Mouse (Mus musculus) left cerebral cortex, adult 8-10 months (tissue): ENCODE results near the gene Chl1. TPM values are rescaled to one million over a fixed set of nuclear protein-coding genes. Genes with fewer than 3 reads are reported as not detected.

ENCODE experiments used
- DNase-seq, 2 experiments: peaks; one replicate each; pipeline ENCODE4 v3.0.0; 2022; ENCODE audit warnings: low spot score in 2 of 2
- total RNA-seq, 4 experiments: library from RNA; stranded (reverse); gene quantifications; 2 replicates each; pipeline ENCODE4 v1.2.4; 2022

The Chl1 gene
- total RNA-seq, 4 experiments from 2014 or later = 99.5 to 125 (median 113) TPM

DNA sequence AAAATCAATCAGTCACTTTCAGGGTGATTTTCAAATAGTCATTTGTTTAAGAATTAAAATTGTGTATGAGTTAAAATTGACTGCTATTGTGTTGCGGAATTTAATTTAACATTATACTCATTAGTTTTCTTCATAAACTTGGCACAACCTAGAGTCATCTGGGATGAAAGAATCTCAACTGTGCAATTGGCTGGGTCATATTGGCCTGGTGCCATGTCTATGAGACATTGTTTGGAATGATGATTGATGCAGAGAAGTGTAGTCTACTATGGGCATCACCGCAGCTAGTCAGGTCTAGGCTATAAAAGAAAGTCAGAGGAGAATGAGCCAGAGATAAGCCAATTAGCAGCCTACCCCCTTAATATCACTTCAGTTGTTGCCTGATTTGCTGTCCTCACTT is 148.8 kb downstream of the Chl1 start:
- DNase-seq = no peak

- no peak for DNase-seq
Measured at GRCm38 (mm10) chr6:103665206-103665605, 154.8 kb downstream of the Chl1 start.

- DNase-seq = no peak
Measured at GRCm38 (mm10) chr6:103665677-103666316, 155.4 kb downstream of the Chl1 start.

GRCm38 (mm10) chr6:103673111-103673510 is 162.7 kb downstream of the Chl1 start:
- no peak for DNase-seq

GRCm38 (mm10) chr6:103674332-103674731 is 163.9 kb downstream of the Chl1 start:
- peak; percentile 50 to 62 for DNase-seq

- DNase-seq = no peak
Measured at GRCm38 (mm10) chr6:103675145-103675544, 164.8 kb downstream of the Chl1 start.

- no peak for DNase-seq
Measured at GRCm38 (mm10) chr6:103676664-103677063, 166.3 kb downstream of the Chl1 start.

- DNase-seq = no peak
Measured at GRCm38 (mm10) chr6:103677072-103677471, 166.7 kb downstream of the Chl1 start.

DNA sequence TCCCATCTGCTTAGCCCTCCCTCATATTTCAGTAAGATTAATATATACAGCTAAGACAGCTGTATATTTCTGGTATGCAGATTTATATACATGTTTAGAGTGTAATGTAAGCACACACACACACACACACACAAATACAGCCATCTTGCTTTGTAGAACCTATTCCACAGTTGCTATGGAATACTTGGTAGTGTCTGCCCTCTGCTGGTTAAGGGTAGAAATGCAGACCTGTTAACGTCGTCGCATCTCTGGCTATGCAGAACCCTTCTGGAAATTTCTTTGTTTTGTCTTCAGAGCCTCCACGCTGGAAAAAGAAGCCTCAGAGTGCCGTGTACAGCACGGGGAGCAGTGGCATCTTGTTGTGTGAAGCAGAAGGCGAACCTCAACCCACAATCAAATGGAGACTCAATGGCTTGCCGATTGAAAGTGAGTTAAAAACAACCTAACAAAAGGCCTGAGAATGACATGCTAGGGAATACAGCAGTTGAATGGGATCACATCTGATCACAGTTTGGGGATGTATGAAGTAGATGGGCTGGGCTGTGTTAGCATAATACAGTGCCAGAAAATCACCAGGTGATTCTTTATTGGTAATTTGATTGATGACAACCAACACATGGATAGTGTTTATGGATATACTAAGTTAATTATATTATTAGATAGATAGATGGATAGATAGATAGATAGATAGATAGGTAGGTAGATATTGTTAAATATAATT is 172.6 kb downstream of the Chl1 start:
- peak; percentile 59 to 62 for DNase-seq

- no peak for DNase-seq
Measured at GRCm38 (mm10) chr6:103692511-103692910, 182.1 kb downstream of the Chl1 start.

DNA sequence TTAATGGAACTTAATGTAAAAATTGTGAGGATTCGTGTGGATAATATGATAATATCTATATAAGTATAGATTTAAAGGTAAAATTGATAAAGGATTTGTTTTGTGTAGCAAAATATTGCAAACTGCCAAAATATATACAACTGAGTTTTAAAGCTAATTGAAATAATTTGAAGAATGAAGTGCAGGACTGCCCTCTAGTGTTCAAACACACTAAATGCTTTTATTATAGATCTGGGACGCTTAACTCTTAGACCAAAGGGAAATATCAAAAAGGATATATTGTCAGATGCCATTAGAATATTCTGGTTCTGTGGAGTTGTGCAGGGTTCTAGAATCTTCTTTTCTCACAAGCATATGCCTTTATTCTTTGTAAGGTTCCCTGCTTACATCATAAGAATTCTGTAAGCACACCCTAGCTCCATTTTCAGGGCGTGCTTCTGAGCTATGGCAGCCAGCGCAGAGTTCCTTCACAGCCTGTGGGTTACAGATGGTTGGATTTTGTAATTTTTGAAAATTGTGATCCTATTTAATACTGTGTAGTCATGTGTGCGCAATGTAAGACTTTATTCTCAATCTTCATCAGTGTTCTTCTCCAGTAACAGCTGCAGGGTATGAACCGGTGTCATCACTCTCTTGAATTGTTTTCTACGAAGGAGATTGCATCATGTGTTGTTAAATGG is 187.1 kb downstream of the Chl1 start:
- DNase-seq = no peak

- no peak for DNase-seq
Measured at GRCm38 (mm10) chr6:103699482-103699881, 189.1 kb downstream of the Chl1 start.

- DNase-seq = no peak
Measured at GRCm38 (mm10) chr6:103699895-103700294, 189.5 kb downstream of the Chl1 start.

DNA sequence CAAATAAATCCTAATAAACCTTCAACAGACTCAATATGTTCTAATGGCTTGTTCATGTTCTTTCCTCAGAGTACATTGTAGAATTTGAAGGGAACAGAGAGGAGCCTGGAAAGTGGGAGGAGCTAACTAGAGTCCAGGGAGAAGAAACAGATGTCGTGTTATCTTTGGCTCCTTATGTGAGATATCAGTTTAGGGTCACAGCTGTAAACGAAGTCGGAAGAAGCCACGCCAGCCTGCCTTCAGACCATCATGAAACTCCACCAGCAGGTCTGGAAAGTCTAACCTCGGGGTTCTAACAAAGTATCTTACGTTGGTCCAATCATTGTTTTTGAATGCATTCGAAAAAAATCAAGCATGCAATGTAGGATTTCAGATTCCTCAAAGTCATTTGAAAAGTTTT is 189.9 kb downstream of the Chl1 start:
- no peak for DNase-seq

- DNase-seq = no peak
Measured at GRCm38 (mm10) chr6:103706366-103706765, 196.0 kb downstream of the Chl1 start.

GRCm38 (mm10) chr6:103739291-103739690 is 228.9 kb downstream of the Chl1 start:
- DNase-seq = no peak

DNA sequence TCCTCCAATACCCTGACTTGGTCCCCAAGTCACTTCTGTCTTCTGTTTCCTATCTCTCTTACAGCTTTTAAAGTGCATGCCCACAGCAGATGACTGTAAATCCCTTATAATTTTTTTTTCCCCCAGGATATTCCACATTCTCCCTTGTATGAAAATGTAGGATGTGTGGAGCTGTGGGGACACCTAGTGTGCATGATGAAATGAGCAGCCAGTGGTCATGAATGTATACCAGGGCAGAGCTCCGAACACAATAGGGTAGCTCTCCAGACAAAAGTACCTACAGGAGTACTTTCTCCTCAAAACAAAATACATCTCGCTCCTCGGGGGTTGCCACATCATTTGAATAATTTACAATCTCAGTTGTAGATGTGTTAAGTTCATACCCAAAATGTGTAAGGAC is 232.4 kb downstream of the Chl1 start:
- DNase-seq = no peak

- peak in 1 of 2 experiments; percentile 23 for DNase-seq
Measured at GRCm38 (mm10) chr6:103746103-103746502, 235.7 kb downstream of the Chl1 start.

GRCm38 (mm10) chr6:103749122-103749773 is 238.9 kb downstream of the Chl1 start:
- DNase-seq = peak in 1 of 2 experiments; percentile 18

DNA sequence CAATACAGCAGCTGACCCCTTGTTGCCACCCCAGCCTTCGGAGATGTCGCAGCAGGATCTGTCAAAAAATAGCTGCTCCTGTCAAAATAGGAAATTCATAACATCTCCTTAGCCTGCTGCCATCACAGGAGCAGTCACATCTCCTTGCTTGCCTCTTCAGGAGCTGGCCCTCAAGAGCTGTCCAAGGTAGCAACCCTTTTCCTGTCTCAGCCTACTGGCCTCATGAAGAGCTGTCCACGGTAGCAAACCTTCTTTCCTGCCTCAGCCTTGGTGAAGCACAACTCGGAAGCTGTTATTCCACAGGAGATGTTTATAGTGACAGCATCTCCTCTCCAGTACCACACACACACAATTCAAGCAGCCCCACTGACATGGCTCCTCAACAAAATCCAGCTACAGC is 243.5 kb downstream of the Chl1 start:
- no peak for DNase-seq

DNA sequence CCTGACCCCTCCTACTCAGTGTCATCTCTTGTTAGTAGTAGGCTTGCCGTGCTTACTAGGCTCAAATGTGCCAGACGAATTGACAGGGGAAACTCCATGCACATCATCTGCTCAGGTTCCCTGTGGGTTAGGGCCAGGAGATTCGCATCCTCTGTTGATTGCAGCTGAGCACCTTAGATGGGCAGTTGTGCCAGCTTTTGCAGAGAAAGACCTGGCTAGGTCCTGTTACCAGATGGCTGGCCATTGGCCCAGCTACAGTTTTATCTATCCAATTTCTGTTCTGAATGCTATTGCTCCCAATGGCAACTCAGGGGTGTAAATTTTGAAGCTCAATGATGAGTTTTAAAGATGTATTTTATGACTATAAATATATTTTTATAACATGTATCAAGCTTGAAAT is 256.4 kb downstream of the Chl1 start:
- no peak for DNase-seq

DNA sequence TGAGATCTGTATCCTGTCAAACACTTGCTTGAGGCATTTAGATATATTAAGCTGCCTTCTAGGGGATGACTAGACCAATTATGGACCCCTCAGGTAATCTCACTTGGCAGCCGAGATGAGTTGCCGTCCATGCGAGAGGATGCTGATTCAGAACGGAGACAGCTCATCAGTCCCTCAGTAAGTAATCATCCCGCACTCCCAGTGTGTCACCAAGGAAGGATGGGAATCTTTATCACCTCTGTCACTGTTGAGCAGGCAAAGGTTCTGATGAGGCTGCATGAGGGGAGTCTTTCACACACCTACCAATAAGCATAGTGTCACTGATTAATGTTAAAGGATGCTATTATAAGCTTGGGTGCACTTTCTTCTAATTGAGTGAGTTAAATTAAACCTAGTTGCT is 270.7 kb downstream of the Chl1 start:
- no peak for DNase-seq
